Mouse (Mus musculus) erythroblast, embryonic 14.5 days (primary cell): ENCODE data around the gene Gm21976.

ENCODE experiments used
- GATA1 ChIP-seq: IDR thresholded peaks from 2 replicates; pipeline ENCODE4 v1.6.1; 2012; ENCODE audit warnings: low read length, inconsistent platforms, mixed read lengths
- TAL1 ChIP-seq: IDR thresholded peaks from 3 replicates; pipeline ENCODE4 v1.6.1; 2012; ENCODE audit warnings: low read length, inconsistent platforms, mixed read lengths

DNA sequence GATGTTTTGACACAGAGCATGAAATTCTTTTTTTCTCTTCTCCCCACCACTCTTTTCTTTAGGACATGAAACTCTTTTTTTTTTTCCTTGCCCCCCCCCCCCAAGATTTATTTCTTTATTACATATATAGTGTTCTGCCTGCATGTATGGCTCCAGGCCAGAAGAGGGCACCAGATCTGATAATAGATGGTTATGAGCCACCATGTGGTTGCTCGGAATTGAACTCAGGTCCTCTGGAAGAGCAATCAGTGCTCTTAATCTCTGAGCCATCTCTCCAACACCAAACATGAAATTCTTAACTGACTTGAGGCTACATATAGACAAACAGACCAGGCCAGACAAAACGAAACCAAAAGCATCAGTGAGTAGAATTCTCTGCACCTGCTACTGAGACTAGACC is 2.2 kb upstream of the Gm21976 start:
- TF ChIP-seq GATA1 = no peak
- TF ChIP-seq TAL1 = no peak
